Mouse (Mus musculus) gastrocnemius, adult 2 months (tissue): Measurements from ENCODE around the gene Rfx3. TPM values are rescaled to one million over a fixed set of nuclear protein-coding genes. Genes with fewer than 3 reads are reported as not detected.

Experiments
- DNase-seq: peaks from one replicate; pipeline ENCODE4 v3.0.0; 2022
- H3K27ac ChIP-seq: fragments of 200-600 bp; 2 replicates; pipeline ENCODE4 v1.8.1; 2022; ENCODE audit warnings: mild to moderate bottlenecking
- H3K4me3 ChIP-seq: fragments of 200-600 bp; 2 replicates; pipeline ENCODE4 v1.8.1; 2022; ENCODE audit warnings: mild to moderate bottlenecking, moderate library complexity
- CTCF ChIP-seq: fragments of 200-600 bp; IDR thresholded peaks from 2 replicates; pipeline ENCODE4 v1.8.1; 2022; ENCODE audit warnings: antibody characterized with exemption, mild to moderate bottlenecking, moderate library complexity
- intact Hi-C: fragments of 180-260 bp; cut with DNase I; formaldehyde crosslinking; loops from one replicate; pipeline ENCODE4 v1.15.1; 2025
- total RNA-seq, 2 experiments: library from RNA; stranded (reverse); gene quantifications; 2 replicates each; pipeline ENCODE4 v1.2.3; 2021

Gene Rfx3
- total RNA-seq, 2 experiments from 2014 or later = 2.1 to 3.5 TPM

DNA sequence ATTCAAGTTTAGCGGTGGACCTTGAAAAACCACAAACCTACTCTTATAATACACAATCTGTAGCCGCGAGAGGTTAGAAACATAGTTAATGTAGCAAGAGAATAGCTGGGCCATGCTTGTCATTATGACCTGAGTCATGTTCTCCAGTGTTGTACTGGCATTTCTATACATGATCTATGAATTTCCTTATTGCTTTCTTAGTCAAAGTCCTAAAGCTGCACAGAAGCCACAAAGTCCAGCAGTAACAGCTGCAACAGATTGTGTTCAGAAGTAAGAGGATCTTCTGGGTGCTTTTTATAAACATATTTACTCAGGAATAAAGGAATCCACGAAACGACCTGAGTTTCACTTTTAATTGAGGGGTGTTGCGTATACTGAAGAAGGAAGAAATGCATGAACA is 109.3 kb downstream of the Rfx3 start:
- no peak for DNase-seq
- Histone ChIP-seq H3K27ac (no peak overlapping the region), H3K4me3 (no peak overlapping the region)
- intact Hi-C loops = no loop called here
- no peak for TF ChIP-seq CTCF

DNA sequence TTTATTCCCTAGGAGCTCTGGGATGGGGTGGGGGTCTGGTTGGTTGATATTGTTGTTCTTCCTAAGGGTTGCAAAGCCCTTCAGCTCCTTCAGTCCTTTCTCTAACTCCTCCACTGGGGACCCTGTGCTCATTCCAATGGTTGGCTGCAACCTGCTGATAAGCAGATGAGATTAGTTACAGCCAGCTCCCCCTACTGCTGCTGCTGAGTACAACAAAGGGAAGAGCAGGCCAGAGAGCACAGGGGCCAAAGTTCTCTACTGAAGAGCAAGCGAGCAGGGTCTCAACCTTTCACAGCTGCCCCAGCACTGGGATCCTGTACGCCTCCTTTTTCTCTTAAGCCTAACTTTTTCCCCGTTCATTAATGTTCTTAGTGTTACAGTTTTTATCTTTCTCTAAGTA is 126.4 kb downstream of the Rfx3 start:
- TF ChIP-seq CTCF = no peak
- no peak overlapping the region for H3K27ac ChIP-seq
- DNase-seq = no peak
- no peak overlapping the region for H3K4me3 ChIP-seq
- intact Hi-C loops = no loop called here

DNA sequence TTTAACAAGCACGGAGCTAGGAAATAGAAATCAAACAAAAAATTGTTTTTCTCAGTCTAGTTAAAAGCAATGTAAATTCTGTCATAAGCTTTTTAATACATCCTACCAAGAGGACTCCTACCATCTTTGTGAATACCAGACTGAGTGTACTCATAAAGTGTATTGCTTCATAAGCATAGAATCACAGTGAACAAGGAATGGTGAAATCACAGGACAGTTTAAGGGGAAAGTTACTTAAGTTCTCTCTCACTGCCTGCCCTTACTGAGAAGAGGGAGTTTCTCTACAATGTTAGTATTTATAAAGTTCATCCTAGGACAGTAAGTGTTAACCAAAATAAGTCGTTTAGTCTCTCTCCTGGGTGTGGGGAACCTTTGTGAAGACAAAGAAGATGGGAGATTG is 133.5 kb downstream of the Rfx3 start:
- Histone ChIP-seq H3K4me3 (no peak overlapping the region), H3K27ac (no peak overlapping the region)
- intact Hi-C loops = no loop called here
- DNase-seq = no peak
- TF ChIP-seq CTCF = no peak

DNA sequence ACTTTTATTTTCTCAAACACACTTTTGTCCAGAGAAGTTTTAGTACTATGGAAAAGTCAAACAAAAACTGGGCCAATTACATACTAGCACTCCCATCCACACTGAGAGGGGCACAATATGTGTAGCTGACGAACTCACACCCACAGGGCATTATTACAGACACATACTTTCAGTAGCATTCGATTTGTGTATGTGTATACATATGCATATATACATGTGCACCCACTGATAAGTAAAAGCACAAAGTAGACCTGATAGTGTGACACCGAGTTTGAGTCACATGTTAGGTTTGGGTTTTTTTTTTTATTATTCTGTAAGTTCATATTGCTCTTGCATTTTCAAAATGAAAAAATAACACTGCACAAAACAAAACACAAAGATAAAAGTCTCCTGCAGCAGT is 140.2 kb downstream of the Rfx3 start:
- intact Hi-C loops = no loop called here
- H3K27ac ChIP-seq = no peak overlapping the region
- H3K4me3 ChIP-seq = no peak overlapping the region
- TF ChIP-seq CTCF = no peak
- no peak for DNase-seq

DNA sequence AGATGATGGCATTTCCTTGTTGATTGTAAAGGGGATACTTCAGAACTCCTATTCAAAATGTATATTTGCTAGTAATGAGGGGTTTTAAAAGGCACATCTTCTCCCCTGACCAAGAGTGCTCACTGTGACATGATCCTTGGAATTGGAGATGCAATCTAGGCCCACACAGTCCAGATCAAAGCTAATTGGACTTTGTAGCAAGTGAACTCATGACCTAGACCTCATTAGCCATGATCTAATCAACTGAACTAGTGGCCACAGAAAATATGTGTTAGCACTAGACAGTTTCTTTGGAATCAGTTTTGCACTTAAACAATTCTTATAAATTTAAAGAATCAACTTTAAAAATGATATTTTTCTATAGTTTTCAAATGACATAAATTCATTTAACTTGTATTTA is 151.3 kb downstream of the Rfx3 start:
- TF ChIP-seq CTCF = no peak
- H3K4me3 ChIP-seq = no peak overlapping the region
- intact Hi-C loops = no loop called here
- H3K27ac ChIP-seq = no peak overlapping the region
- no peak for DNase-seq

DNA sequence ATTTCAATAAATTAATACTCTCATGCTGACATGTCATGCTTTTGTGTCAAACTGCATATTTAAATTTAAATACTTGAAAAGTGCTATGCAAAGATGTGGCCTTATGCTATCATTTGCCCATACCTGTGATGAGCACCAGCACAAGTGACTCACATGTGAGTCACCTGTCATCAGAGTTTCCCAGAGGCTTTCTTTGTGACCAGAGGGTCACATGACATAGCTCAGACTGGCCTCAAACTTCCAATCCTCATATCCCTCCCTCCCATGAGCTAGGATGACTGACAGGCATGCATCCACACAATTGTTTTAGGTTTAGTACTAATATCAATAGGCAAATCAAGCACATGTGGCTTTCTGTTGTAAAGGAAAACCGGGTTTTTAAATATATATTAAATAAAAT is 162.0 kb downstream of the Rfx3 start:
- TF ChIP-seq CTCF = no peak
- no peak overlapping the region for H3K4me3 ChIP-seq
- H3K27ac ChIP-seq = no peak overlapping the region
- intact Hi-C loops = no loop called here
- DNase-seq = no peak

DNA sequence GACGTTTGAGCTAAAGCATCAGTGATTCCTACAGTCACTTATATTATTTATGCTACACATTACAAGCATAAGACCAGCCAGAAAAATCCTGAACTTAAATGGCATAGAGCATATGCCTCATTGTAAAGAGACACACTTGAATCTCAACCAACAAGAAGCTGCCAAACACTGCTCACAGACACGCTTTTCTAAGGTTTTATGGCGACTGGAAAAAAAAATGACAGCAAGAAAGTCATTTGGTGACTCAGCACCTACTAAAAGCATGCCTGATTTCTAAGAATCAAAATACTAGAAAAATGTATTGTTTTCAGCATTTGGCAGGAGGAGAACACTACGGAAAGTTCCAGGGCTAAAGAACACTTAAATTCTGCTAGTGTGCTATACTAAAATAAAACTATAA is 163.9 kb downstream of the Rfx3 start:
- TF ChIP-seq CTCF = no peak
- Histone ChIP-seq H3K4me3 (no peak overlapping the region), H3K27ac (no peak overlapping the region)
- intact Hi-C loops = no loop called here
- no peak for DNase-seq

DNA sequence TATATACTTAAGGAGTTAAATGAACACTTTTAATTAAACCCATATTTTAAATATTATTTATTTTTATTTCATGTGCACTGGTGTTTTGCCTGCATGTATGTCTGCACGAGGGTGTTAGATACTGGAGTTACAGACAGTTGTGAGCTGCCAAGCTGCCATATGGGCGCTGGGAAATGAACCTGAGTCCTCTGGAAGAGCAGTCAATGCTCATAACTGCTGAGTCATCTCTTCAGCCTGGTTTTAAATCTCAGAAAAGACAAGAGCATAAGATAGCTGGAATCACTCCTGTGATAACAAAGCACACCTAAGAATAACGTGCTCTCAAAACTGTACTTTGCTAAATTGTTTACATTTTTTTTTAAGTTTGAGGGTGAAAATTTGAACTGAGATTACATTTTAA is 172.3 kb downstream of the Rfx3 start:
- intact Hi-C loops = no loop called here
- H3K27ac ChIP-seq = no peak overlapping the region
- DNase-seq = no peak
- TF ChIP-seq CTCF = no peak
- no peak overlapping the region for H3K4me3 ChIP-seq

DNA sequence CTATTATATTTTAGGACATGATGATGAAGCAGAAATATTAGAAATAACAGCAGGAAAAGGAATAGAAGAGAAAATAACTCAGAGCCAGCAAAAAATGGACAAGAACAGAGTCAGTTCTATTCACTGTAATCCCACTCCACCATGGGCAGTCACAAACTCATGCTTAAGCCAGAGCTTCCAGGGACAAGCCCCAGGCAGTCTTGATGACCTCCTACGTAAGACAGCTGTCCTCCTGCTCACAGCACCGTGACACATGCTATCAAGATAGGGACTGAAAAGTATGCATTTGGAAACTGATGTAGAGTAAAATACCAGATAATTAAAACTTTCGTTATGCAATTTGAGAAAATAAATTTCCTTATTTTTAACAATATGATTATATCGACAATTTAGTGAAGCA is 172.9 kb downstream of the Rfx3 start:
- no peak overlapping the region for H3K27ac ChIP-seq
- no peak overlapping the region for H3K4me3 ChIP-seq
- intact Hi-C loops = no loop called here
- no peak for DNase-seq
- no peak for TF ChIP-seq CTCF

DNA sequence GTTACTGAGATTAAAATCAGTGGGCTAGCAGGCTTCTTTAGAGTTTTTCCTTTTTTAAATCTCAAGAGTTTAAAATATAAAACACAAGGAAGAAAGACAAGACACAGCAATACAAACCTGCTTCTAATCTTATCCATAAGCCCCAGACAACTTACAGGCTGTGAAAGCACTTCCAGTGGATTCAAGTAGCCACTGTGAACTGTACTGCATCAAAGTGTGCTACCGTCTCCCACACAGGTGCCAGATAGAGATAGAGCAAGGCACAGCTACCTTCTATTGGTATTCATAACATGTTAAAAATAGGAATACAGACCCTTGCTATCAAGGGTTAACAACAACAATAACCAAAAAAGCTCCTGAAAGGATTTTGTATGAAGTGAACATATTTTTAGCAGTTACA is 178.5 kb downstream of the Rfx3 start:
- intact Hi-C loops = no loop called here
- H3K27ac ChIP-seq = no peak overlapping the region
- no peak overlapping the region for H3K4me3 ChIP-seq
- no peak for DNase-seq
- no peak for TF ChIP-seq CTCF

DNA sequence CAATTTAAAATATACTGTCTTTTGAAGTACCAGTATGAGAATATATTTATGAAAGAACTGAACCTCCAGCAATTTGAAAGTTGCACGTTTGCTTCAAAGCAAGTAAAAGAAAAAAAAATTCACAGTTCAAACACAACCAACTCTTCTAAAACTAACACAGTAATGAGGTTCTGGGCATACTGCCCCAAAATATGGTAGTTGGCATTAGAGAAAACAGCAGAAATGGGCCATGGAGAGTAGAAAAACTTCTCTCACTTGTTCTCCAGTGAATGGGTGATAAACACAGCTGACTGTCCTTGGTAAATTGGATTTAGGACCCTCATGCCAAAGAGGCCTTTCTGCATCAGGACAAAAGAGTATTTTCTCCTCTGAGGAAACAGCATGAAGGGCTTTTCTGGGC is 182.7 kb downstream of the Rfx3 start:
- no peak for DNase-seq
- TF ChIP-seq CTCF = no peak
- intact Hi-C loops = no loop called here
- no peak overlapping the region for H3K4me3 ChIP-seq
- no peak overlapping the region for H3K27ac ChIP-seq

DNA sequence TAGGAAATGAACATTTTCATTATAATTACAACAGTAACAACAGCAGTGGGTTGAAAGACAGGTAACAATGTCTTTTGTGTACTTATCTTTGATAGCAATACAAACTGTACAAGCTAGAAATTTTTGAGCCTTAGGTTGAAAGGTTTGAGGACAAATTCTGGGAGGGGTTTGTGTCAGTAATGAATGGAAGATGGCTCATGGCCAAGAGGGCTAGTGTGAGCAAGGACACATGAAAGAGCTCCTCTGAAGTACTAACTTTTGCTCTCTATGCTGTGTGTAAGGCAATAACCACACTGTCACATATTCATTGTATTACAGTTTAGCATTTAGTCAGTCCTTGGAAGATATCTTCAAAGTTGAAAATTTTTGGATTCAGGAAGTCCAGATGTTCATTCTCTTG is 193.3 kb downstream of the Rfx3 start:
- no peak overlapping the region for H3K27ac ChIP-seq
- no peak for DNase-seq
- TF ChIP-seq CTCF = no peak
- H3K4me3 ChIP-seq = no peak overlapping the region
- intact Hi-C loops = no loop called here

DNA sequence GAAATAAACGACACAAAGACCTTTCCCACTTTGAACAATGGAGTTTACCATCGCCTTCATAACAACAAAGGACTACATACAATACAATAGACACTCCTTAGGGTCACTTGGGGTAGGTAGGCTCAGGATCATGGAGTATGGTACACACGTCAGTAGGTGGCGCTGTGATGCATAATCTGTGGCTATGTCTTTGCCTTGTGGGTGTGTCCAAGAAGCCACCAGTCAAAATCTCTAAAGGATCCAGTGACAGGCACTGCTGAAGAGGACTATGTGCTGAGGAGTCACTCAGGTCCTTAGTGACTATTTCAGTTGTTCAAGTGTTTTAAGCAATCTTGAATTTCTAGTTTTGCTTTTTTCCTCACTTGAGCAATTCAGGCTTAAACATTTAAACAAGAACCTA is 230.9 kb downstream of the Rfx3 start:
- TF ChIP-seq CTCF = peak; percentile 56
- intact Hi-C loops = no loop called here

DNA sequence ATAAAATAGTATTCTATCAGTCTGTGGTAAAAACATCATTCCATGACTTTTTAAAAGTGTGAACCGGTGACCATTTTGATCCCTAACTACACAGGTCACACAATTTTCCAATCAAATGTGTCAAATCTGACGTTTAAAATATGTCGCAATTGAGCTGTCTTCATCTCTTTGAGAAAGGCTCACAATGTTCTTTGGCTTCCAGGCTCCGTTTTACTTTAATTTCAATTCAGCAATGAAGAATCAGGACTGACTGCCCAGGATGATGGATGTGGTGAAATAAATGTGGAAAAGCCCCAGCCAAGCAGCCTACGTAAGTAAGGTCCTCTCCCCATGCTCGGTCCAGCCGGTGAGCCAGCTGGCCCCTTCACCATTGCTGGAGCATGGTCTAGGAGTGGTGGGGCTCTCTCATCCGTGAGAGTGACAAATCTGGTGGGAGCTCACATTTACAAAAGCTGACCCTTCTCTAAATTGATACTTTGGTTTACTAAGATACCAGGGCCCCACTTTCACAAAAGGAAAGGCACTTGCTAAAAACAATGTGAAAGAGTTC is 240.2 kb downstream of the Rfx3 start:
- Histone ChIP-seq H3K27ac (no peak overlapping the region), H3K4me3 (no peak overlapping the region)
- no peak for TF ChIP-seq CTCF
- DNase-seq = no peak
- intact Hi-C loops = no loop called here

More for the DNA sequence above, 230.9 kb downstream of the Rfx3 start:
- Histone ChIP-seq H3K4me3 (no peak overlapping the region), H3K27ac (no peak overlapping the region)
- peak; percentile 37 for DNase-seq

DNA sequence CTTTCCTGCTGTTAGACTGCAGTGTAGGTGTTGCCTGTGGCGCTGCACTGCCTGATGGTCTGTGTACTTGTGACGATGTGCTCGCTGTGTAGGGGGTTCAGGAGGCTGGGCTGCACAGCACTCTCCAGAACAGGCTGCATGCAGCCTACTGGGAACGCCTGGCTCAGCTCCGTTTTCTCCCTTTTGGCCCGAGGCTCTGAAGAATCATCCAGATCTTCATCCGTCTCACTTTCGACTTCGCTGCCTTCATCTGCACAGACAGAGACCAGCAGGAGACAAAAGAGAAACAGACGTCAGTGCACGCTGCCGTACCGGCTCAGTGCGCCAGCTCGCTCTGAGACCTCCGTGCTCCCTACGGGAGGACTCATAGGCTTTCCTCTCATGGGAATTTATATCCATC is 242.5 kb downstream of the Rfx3 start:
- no peak for TF ChIP-seq CTCF
- H3K4me3 ChIP-seq = no peak overlapping the region
- H3K27ac ChIP-seq = no peak overlapping the region
- intact Hi-C loops = no loop called here
- no peak for DNase-seq
